Comparison of ENCODE assay signal across 31 mouse cellular contexts in the genomic region with DNA sequence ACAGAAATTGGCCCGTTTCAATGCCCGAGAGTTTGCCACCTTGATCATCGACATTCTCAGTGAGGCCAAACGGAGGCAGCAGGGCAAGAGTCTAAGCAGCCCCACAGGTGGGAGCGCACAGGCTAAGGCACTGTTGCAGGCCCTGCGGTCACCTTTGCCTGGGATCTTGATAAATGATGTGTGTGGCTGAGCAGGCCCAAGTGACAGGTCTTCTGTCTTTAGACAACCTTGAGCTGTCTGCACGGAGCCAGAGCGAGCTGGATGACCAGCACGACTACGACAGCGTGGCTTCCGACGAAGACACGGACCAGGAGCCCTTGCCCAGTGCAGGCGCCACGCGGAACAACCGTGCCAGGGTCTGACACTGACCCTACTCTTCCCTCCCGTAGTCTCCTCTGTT. TPM values are rescaled to one million over a fixed set of nuclear protein-coding genes. Genes with fewer than 3 reads are reported as not detected.
A peak's percentile ranks its signal among the peaks of the same experiment; 100 is the strongest.
DNase-seq lines count a peak whose midpoint lies in the region; ATAC-seq and TF ChIP-seq lines count a peak whose summit lies in the region.
"Had no signal": no experiment of that assay in that cellular context is flagged by ENCODE, and none has a peak within 500 bp of the region (broad histone marks: within the 10 kb centered on the region; RNA-seq: fewer than 3 reads in every experiment).

No protein-coding gene starts in this region.

- intact Hi-C loops in gastrocnemius, adult 2 months (cut with DNase I) = loop anchor here (5.0 to 10.0 kb wide), 2 partner anchors 37 to 400 kb away; no protein-coding TSS in a partner anchor

- H3K27ac ChIP-seq in gastrocnemius, adult 2 months = no peak overlapping the region; the same call in 1 of the 2 replicates
- H3K27ac ChIP-seq in embryonic facial prominence, embryonic 15.5 days (replicated peaks) = 0 out of 2 replicates have a peak overlapping the region, but pooled peaks have one; percentile 35
- peak overlapping the region; percentile 91 for H3K27ac ChIP-seq in small intestine, adult 2 months (ENCODE audit: insufficient read depth, low read depth, low read length)
- H3K27ac ChIP-seq: hindbrain, embryonic 15.5 days; liver, embryonic 15.5 days; neural tube, embryonic 15.5 days; stomach, embryonic 15.5 days had no signal

- H3K9me3 ChIP-seq in embryonic facial prominence, embryonic 15.5 days (replicated peaks) = no peaks in the 10 kb centered on the region
- H3K9me3 ChIP-seq: heart, embryonic 13.5 days; hindbrain, embryonic 15.5 days; liver, embryonic 15.5 days; neural tube, embryonic 15.5 days; stomach, embryonic 15.5 days had no signal

- WGBS in embryonic facial prominence, embryonic 15.5 days = 94% methylated on average over 19 of the region's 19 CpGs
- WGBS in small intestine, adult 2 months = 94% methylated on average over 19 of the region's 19 CpGs

- H3K27me3 ChIP-seq in embryonic facial prominence, embryonic 15.5 days = no peaks in the 10 kb centered on the region
- no peaks in the 10 kb centered on the region for H3K27me3 ChIP-seq in small intestine, adult 2 months (ENCODE audit: control insufficient read depth, insufficient read depth, low read length)
- H3K27me3 ChIP-seq: heart, embryonic 13.5 days; hindbrain, embryonic 15.5 days; neural tube, embryonic 15.5 days; stomach, embryonic 15.5 days had no signal

- peak; percentile 28 for DNase-seq in cerebellum, adult 11-12 months
- no peak for DNase-seq in cerebellum, postnatal 4 days (ENCODE audit: low spot score in 2 of 2)
- DNase-seq in gastrocnemius, adult 2 months = no peak
- no peak for DNase-seq in gastrocnemius, adult 8-10 months (ENCODE audit: low spot score in 2 of 2)
- DNase-seq in thymus, postnatal 36 days = no peak
- DNase-seq: heart, postnatal 10 days; kidney, adult 8-10 months; kidney, postnatal 10 days; layer of hippocampus, postnatal 36 days; lung, embryonic 14.5 days; lung, postnatal 14 days; midbrain, embryonic 14.5 days; retina, postnatal 1 day; right cerebral cortex, postnatal 14 days; thymus, adult 18-20 months; thymus, postnatal 25 days had no signal

- H3K4me2 ChIP-seq in embryonic facial prominence, embryonic 15.5 days (replicated peaks) = no peak overlapping the region
- H3K4me2 ChIP-seq: heart, embryonic 13.5 days; hindbrain, embryonic 15.5 days; liver, embryonic 15.5 days; lung, embryonic 14.5 days; neural tube, embryonic 15.5 days; stomach, embryonic 15.5 days had no signal

- peaks cover 52% of the 10 kb centered on the region for H3K4me1 ChIP-seq in embryonic facial prominence, embryonic 15.5 days
- H3K4me1 ChIP-seq in small intestine, adult 2 months (ENCODE audit: control insufficient read depth, insufficient read depth, insufficient read length, low read length) = peaks cover 39% of the 10 kb centered on the region

- peaks cover 75% of the 10 kb centered on the region for H3K36me3 ChIP-seq in embryonic facial prominence, embryonic 15.5 days
- peaks cover 56% of the 10 kb centered on the region for H3K36me3 ChIP-seq in small intestine, adult 2 months (ENCODE audit: control insufficient read depth, insufficient read depth, low read length)

- H3K9ac ChIP-seq in embryonic facial prominence, embryonic 15.5 days = no peak overlapping the region
- H3K9ac ChIP-seq: hindbrain, embryonic 15.5 days; liver, embryonic 15.5 days; lung, embryonic 14.5 days; neural tube, embryonic 15.5 days; stomach, embryonic 15.5 days had no signal

- peak overlapping the region; percentile 43; the same call in 1 of the 2 replicates for H3K4me3 ChIP-seq in gastrocnemius, adult 2 months
- no peak overlapping the region for H3K4me3 ChIP-seq in embryonic facial prominence, embryonic 15.5 days (replicated peaks)
- no peak overlapping the region for H3K4me3 ChIP-seq in small intestine, adult 2 months (ENCODE audit: low read depth, low read length)
- H3K4me3 ChIP-seq: heart, embryonic 13.5 days; hindbrain, embryonic 15.5 days; liver, embryonic 15.5 days; neural tube, embryonic 15.5 days; stomach, embryonic 15.5 days had no signal

- no peak for ATAC-seq in embryonic facial prominence, embryonic 15.5 days (ENCODE audit: insufficient number of reproducible peaks, low FRiP score, low TSS enrichment, low read depth)
- ATAC-seq: forebrain, embryonic 14.5 days; inflammation-experienced regulatory T-cells, adult 6 months had no signal

- no peak for TF ChIP-seq CTCF in gastrocnemius, adult 2 months (IDR thresholded peaks at IDR 0.05)
- TF ChIP-seq CTCF in small intestine, adult 2 months (IDR thresholded peaks at IDR 0.05; ENCODE audit: extremely low read depth, insufficient read length, insufficient replicate concordance, low read depth, low read length) = no peak

- no peak for TF ChIP-seq POLR2A in small intestine, adult 2 months (IDR thresholded peaks at IDR 0.05; ENCODE audit: low read depth, low read length)

RNA-seq across cellular contexts. Expression of gene Abhd15, which starts 10.5 kb away (rescaled TPM):
- under 1 TPM; 0.18 to 0.50 TPM for total RNA-seq in gastrocnemius, adult 2 months (2021)
- total RNA-seq in gastrocnemius, adult 8-10 months (2022) = under 1 TPM; 0.10 to 0.92 (median 0.39) TPM
- polyA plus RNA-seq in embryonic facial prominence, embryonic 15.5 days (2015; fragmentation: Nextera tagmentation; extraction: Ambion mirVana) = 3.5 and 3.9 TPM in 2 replicates
- 2.7 and 3.7 TPM in 2 replicates for polyA plus RNA-seq in small intestine, adult 2 months (2012; rRNA removed)

RNA-seq across cellular contexts. Expression of gene Git1, which starts 11.0 kb away (rescaled TPM):
- total RNA-seq in gastrocnemius, adult 2 months (2021) = 10 to 100 TPM; 25.9 to 33.3 TPM
- 10 to 100 TPM; 25.7 to 34.1 (median 29.7) TPM for total RNA-seq in gastrocnemius, adult 8-10 months (2022)
- 11.7 and 12.5 TPM in 2 replicates for polyA plus RNA-seq in embryonic facial prominence, embryonic 15.5 days (2015; fragmentation: Nextera tagmentation; extraction: Ambion mirVana)
- 50.0 and 119 TPM in 2 replicates for polyA plus RNA-seq in small intestine, adult 2 months (2012; rRNA removed)

RNA-seq across cellular contexts. Expression of gene Trp53i13, which starts 11.4 kb away (rescaled TPM):
- total RNA-seq in gastrocnemius, adult 2 months (2021) = 1 to 10 TPM; 2.3 to 5.0 TPM
- 1 to 10 TPM; 3.3 to 6.0 (median 3.8) TPM for total RNA-seq in gastrocnemius, adult 8-10 months (2022)
- 61.8 and 63.9 TPM in 2 replicates for polyA plus RNA-seq in embryonic facial prominence, embryonic 15.5 days (2015; fragmentation: Nextera tagmentation; extraction: Ambion mirVana)
- 15.2 and 46.8 TPM in 2 replicates for polyA plus RNA-seq in small intestine, adult 2 months (2012; rRNA removed)

RNA-seq across cellular contexts. Expression of gene Gm10392, which starts 14.6 kb away (rescaled TPM):
- total RNA-seq in gastrocnemius, adult 2 months (2021) = not detected
- not detected for total RNA-seq in gastrocnemius, adult 8-10 months (2022)
- polyA plus RNA-seq in embryonic facial prominence, embryonic 15.5 days (2015; fragmentation: Nextera tagmentation; extraction: Ambion mirVana) = 0.29 and 0.39 TPM in 2 replicates
- not detected in 2 replicates for polyA plus RNA-seq in small intestine, adult 2 months (2012; rRNA removed)
- total RNA-seq: adrenal gland, adult 18-20 months; gastrocnemius, postnatal 36 days; heart, adult 8-10 months; heart, postnatal 10 days; layer of hippocampus, postnatal 36 days; liver, adult 2 months had no signal
- polyA plus RNA-seq: forebrain, embryonic 14.5 days; heart, embryonic 13.5 days; large intestine, adult 2 months; limb, embryonic 11.5 days; liver, adult 2 months; midbrain, embryonic 14.5 days had no signal

RNA-seq across cellular contexts. Expression of gene Ankrd13b, which starts 14.9 kb away (rescaled TPM):
- 10 to 100 TPM in 1 of 2 experiments, 1 to 10 TPM in 1; 9.5 to 10.8 TPM for total RNA-seq in gastrocnemius, adult 2 months (2021)
- 10 to 100 TPM in 3 of 4 experiments, 1 to 10 TPM in 1; 9.1 to 13.7 (median 11.7) TPM for total RNA-seq in gastrocnemius, adult 8-10 months (2022)
- polyA plus RNA-seq in embryonic facial prominence, embryonic 15.5 days (2015; fragmentation: Nextera tagmentation; extraction: Ambion mirVana) = 8.9 and 10.4 TPM in 2 replicates
- polyA plus RNA-seq in small intestine, adult 2 months (2012; rRNA removed) = 9.2 and 12.0 TPM in 2 replicates
